Mouse (Mus musculus): ENCODE measurements around the gene Spata32.

Gene Spata32

GRCm38 (mm10) chr11:103213712-103214111, 4.5 kb downstream of the Spata32 start:
- in situ Hi-C loops (cut with MboI, MseI), result no loop called here

DNA sequence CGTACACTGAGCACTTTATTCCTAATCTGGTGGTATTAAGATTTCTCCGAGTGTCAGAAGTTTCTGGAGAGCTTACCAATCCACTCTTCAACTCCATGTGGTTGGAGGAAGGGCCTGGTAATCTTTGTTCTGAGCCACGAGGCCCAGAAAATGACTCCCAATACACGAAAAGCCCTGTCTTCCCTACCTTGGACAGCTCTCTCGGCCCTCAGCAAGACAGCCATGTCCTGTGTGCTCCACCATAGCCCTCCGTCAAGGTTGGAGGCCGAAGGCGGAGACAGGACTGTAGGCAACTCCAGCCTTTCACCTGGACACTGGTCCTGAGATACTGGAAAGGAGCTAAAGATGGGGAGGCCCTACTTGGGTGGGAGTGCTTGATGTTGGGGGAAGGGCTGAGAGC, 7.9 kb downstream of the Spata32 start:
- in situ Hi-C loops (cut with MboI, MseI), result no loop called here

- in situ Hi-C loops (cut with MboI, MseI), result loop anchor here (10.0 kb wide), 1 partner anchor 946 kb away; no protein-coding TSS in a partner anchor
Observed at GRCm38 (mm10) chr11:103208458-103208857, 9.8 kb downstream of the Spata32 start, which contains the start of gene 1700023F06Rik. Gene 1700023F06Rik (minus strand): TSS chr11:103208558.

DNA sequence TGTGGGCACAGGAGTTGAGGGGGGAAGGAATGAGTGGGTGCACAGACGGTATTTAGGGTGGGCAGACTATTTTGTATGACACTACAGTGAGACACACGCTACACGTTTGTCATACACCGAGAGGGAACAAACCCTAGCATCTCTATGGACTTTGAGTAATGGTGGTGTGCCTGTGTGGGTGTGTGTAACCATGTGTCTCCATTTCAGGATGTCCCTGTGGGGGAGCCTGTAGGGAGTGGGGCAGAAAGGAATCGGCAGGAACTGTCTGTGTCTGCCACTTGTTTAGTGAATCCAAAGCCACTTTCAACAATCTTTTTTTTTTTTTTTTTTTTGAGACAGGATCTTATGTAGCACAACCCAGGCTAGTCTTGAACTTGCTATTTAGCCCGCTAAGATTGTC, 12.0 kb downstream of the Spata32 start:
- in situ Hi-C loops (cut with MboI, MseI), result loop anchor here (10.0 kb wide), 1 partner anchor 949 kb away; no protein-coding TSS in a partner anchor

DNA sequence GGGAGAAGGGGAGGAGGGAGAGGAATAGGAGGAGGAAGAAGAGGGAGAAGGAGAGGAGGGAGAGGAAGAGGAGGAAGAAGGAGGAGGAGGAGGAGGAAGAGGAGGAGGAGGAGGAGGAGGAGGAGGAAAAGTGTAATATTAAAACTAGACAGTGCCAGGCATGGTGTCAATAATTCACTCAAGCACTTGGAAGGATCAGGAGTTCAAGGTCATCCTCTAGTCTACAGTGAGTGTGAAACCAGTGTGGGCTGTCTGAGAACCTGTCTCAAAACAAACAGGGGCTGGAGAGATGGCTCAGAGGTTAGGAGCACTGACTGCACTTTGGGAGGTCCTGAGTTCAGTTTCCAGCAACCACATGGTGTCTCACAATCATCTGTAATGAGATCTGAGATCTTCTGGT, 15.9 kb downstream of the Spata32 start:
- in situ Hi-C loops (cut with MboI, MseI), result loop anchor here (10.0 kb wide), 1 partner anchor 952 kb away; no protein-coding TSS in a partner anchor

DNA sequence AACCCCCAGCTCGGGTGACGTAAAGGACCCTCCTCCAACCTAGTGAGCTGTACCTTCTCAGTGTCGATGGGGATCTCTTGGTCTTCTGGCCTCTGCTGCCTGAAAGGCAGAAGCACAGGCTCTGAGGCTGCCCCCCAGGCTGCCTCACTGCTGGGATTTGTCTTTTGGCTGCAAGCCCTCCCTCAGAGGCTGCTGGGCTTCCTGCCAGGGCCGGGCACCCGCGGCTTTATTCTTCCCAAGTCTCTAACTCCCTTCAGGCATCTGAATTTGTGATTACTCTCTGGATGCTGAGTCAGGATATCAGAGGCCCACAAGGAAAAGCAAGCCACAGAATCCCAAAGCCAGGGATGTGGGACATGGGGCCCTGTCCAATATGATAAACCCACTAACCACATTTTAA, 16.6 kb downstream of the Spata32 start:
- in situ Hi-C loops (cut with MboI, MseI), result loop anchor here (10.0 kb wide), 1 partner anchor 953 kb away; no protein-coding TSS in a partner anchor

- in situ Hi-C loops (cut with MboI, MseI), result no loop called here
Observed at GRCm38 (mm10) chr11:103198911-103199803, 19.1 kb downstream of the Spata32 start.

- in situ Hi-C loops (cut with MboI, MseI), result no loop called here
Observed at GRCm38 (mm10) chr11:103198339-103198738, 19.9 kb downstream of the Spata32 start.

DNA sequence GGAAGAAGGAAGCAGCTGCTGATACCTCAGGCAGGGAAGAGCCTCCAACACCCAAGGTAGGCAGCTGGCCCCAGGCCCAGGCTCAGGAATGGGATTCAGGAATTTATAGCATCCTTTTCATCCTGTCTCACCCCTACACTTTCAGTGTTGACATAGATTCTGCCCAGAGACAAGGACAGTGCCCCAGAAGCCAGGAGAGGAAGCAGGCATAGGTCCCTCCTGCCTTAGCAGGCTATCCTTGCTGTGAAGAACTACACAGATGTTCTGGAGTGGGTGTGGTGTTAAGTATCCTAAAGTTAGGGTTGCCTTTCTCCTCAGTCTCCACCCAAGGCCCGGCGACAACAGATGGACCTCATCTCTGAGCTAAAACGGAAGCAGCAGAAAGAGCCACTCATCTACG, 20.9 kb downstream of the Spata32 start:
- in situ Hi-C loops (cut with MboI, MseI), result no loop called here

GRCm38 (mm10) chr11:103195656-103196055, 22.6 kb downstream of the Spata32 start:
- in situ Hi-C loops (cut with MboI, MseI), result no loop called here

DNA sequence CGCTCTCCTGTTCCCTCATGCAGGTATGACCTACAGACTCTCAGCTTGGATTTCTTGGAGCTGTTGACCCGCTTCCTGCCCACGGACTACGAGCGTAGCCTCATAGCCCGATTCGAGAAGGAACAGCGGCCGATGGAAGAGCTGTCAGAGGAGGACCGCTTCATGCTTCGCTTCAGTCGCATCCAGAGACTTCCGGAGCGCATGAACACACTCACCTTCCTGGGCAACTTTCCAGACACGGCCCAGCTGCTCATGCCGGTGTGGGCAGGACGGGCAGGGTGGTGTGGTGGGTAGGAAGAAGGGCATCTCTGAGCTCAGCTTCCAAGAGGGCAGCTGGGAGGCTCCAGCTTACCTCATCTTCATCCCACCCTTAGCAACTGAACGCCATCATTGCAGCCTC, 23.0 kb downstream of the Spata32 start:
- in situ Hi-C loops (cut with MboI, MseI), result no loop called here

- in situ Hi-C loops (cut with MboI, MseI), result no loop called here
Observed at GRCm38 (mm10) chr11:103193825-103194168, 24.4 kb downstream of the Spata32 start.

DNA sequence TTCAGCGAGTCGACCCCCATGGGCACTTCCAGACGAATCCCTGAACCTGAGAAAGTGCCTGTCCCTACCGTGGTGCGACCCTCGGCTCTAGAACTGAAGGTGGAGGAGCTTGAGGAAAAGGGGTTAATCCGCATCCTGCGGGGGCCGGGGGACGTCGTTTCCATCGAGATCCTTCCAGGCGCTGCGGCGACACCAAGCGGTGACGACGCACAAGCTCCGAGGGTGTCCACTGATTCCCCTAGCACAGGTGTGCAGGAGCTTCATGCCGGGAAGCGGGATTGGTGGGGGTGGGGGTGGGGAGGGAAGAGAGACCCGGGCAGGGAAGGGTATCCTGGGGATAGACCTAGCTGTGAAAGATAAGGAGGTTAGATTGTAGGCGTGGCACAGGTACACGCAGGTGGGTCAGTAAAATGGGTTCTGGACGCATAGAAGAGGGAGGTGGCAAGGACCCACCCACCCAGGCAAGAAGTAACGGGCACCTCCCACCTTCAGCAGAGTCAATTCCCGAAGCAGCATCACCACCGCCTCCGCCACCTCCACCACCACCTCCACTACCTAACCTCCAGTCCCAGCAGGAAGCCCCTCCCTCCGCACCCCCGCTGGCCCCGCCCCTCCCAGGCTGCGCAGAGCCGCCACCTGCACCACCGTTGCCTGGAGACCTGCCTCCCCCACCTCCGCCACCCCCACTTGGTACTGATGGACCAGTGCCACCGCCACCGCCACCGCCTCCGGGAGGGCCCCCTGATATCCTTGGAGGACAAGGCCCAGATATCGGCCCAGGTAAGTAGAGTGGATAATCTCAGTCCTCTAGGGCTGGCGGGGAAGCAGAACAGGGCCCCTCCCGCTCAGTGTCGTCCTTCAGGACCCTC, 25.0 kb downstream of the Spata32 start:
- in situ Hi-C loops (cut with MboI, MseI), result no loop called here

DNA sequence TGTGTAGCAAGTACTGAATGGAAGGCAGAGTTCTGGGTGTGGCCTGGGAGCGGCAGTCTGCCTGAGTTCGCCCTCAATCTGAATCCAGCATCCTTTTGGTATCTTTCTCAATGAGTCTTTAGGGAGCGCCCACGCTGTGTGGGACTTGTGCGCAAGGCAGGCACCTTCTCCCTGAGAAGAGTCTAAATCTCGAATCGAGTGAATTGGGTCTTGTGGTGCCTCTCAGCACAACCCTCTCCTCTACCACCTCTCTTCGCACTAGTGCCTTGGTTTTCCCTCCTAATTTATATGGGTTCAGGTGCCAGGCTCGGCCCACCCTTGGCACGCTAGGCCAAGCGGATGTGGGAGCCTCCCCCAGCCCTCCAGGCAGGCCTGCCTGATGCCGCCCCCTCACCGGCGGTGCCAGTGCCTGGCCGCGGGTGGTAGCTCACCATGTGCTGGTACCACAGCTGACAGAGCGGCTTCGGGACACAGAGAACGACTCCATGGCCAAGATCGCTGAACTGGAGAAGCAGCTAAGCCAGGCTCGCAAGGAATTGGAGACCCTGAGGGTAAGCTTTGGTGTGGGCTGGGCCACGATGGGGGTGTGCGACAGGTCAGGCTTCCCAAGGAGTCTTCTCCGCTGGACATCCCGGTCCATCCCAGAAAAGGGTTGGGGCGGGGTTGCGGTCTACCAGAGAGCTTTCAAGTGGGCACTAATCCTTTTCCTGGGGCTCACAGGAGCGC, 25.8 kb downstream of the Spata32 start:
- in situ Hi-C loops (cut with MboI, MseI), result no loop called here

DNA sequence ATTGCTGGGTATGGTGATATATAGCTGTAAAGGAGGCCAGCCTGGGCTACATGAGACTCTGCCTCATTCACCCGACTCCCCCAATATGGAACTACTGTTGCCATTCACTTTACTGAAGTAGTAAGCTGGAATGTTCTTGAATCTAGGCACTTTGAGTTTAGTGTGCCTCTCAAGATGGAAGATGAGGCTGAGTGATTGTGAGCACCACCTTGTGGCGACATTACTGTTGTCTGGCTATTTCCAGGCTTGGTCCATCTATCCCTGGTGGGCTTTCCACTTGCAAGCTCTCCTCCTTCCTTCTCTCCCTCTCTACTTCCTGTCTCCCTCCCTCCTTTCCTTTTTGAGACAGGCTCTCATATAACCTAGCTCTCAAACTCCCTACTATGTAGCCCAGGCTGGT, 33.3 kb downstream of the Spata32 start:
- in situ Hi-C loops (cut with MboI, MseI), result no loop called here

GRCm38 (mm10) chr11:103181911-103182310, 36.3 kb downstream of the Spata32 start:
- in situ Hi-C loops (cut with MboI, MseI), result no loop called here

GRCm38 (mm10) chr11:103181349-103181748, 36.9 kb downstream of the Spata32 start:
- in situ Hi-C loops (cut with MboI, MseI), result no loop called here

GRCm38 (mm10) chr11:103180426-103180825, 37.8 kb downstream of the Spata32 start:
- in situ Hi-C loops (cut with MboI, MseI), result no loop called here

DNA sequence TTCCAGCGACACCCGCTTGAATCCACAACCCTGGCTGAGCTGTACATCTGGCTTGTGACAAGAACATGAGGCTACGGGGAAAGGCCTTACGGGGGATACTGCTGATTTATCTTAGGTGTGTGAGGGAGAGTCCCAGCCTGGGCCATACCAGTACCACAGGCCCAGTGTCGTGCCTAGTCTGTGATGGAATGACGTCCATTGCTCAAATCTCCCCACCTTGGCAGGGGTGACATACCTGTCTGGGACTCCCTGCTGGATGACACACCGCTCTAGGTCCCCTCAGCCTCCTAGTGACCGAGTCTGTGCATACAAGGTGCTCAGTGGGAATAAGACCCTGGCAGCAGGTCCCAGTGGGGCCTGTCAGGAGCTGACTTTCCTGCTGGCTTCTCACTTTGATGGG, 39.5 kb downstream of the Spata32 start:
- in situ Hi-C loops (cut with MboI, MseI), result loop anchor here (10.0 kb wide), 1 partner anchor 86 kb away; the partner anchor contains the start of gene Map3k14

DNA sequence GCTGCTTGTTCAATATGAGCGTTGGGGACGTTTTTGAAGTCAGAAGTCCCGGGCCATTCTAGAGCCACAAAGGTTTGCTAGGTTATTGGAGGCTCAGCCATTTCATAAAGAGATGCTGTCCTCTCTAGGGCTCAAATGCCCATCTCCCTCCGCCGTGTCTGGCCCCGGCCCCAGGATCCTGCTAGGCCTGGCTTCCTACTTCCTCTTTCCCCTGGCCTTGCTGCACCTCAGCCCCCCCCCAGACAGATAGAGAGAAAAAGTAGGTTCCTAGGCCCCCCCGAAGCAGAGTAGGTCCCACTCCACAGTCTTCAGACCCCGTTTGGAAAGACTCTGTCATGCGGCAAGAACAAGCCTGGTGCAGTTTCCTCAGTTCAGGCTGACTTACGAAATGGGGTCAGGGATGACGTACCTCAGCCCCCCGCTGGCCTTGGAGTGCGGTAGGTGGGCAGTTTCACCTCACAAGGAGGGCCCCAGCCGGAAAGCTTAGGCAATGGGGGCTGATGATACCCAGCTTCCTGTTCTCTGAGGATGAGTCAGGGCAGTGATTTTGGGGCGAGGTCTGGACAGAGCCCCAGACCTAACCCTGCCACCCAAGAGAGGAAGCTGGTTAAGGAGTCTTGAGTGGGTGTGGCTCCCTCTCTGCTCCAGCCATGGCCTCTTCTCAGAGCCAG, 40.3 kb downstream of the Spata32 start:
- in situ Hi-C loops (cut with MboI, MseI), result loop anchor here (10.0 kb wide), 1 partner anchor 87 kb away; the partner anchor contains the start of gene Map3k14

GRCm38 (mm10) chr11:103177216-103177615, 41.0 kb downstream of the Spata32 start:
- in situ Hi-C loops (cut with MboI, MseI), result loop anchor here (10.0 kb wide), 1 partner anchor 88 kb away; the partner anchor contains the start of gene Map3k14

Measured in T-helper 1 cell (primary cell).